Mouse (Mus musculus): Measurements from ENCODE around the gene Mrgpra6.

The Mrgpra6 gene

GRCm38 (mm10) chr7:47204830-47205229, at the start of gene Mrgpra6:
TSS of gene Mrgpra6 (minus strand) at chr7:47204920.
- DNase-seq (ENCODE audit: low spot score in 2 of 2) = no peak

GRCm38 (mm10) chr7:47252770-47253169, 48.0 kb upstream of the Mrgpra6 start, which contains the start of gene Mrgpra9:
TSS of gene Mrgpra9 (minus strand) at chr7:47252848.
- no peak for DNase-seq (ENCODE audit: low spot score in 2 of 2)

GRCm38 (mm10) chr7:47244658-47245057, 39.9 kb upstream of the Mrgpra6 start:
- DNase-seq (ENCODE audit: low spot score in 2 of 2) = peak; percentile 20 to 21

GRCm38 (mm10) chr7:47195271-47195670, 9.4 kb downstream of the Mrgpra6 start:
- DNase-seq (ENCODE audit: low spot score in 2 of 2) = no peak

- DNase-seq (ENCODE audit: low spot score in 2 of 2) = no peak
These were observed 33.9 kb downstream of the Mrgpra6 start for GRCm38 (mm10) chr7:47170814-47171213.

- no peak for DNase-seq (ENCODE audit: low spot score in 2 of 2)
These were observed 39.7 kb downstream of the Mrgpra6 start for GRCm38 (mm10) chr7:47165028-47165427.

GRCm38 (mm10) chr7:47163203-47163602, 41.5 kb downstream of the Mrgpra6 start:
- DNase-seq (ENCODE audit: low spot score in 2 of 2) = no peak

- no peak for DNase-seq (ENCODE audit: low spot score in 2 of 2)
These were observed 46.3 kb downstream of the Mrgpra6 start for GRCm38 (mm10) chr7:47158451-47158850.

GRCm38 (mm10) chr7:47157743-47158142, 47.0 kb downstream of the Mrgpra6 start:
- peak; percentile 25 to 31 for DNase-seq (ENCODE audit: low spot score in 2 of 2)

GRCm38 (mm10) chr7:47155849-47156248, 48.9 kb downstream of the Mrgpra6 start:
- DNase-seq (ENCODE audit: low spot score in 2 of 2) = no peak

GRCm38 (mm10) chr7:47155396-47155795, 49.3 kb downstream of the Mrgpra6 start:
- DNase-seq (ENCODE audit: low spot score in 2 of 2) = no peak

GRCm38 (mm10) chr7:47150420-47151061, 54.2 kb downstream of the Mrgpra6 start:
- peak in 1 of 2 experiments; percentile 44 for DNase-seq (ENCODE audit: low spot score in 2 of 2)

GRCm38 (mm10) chr7:47148298-47148697, 56.4 kb downstream of the Mrgpra6 start:
- DNase-seq (ENCODE audit: low spot score in 2 of 2) = no peak

GRCm38 (mm10) chr7:47146034-47146812, 58.5 kb downstream of the Mrgpra6 start:
- peak; percentile 45 to 50 for DNase-seq (ENCODE audit: low spot score in 2 of 2)

GRCm38 (mm10) chr7:47144299-47144698, 60.4 kb downstream of the Mrgpra6 start:
- no peak for DNase-seq (ENCODE audit: low spot score in 2 of 2)

GRCm38 (mm10) chr7:47139823-47140325, 64.8 kb downstream of the Mrgpra6 start:
- DNase-seq (ENCODE audit: low spot score in 2 of 2) = no peak

Measured in spleen, postnatal 36 days (tissue).